Mouse (Mus musculus) kidney, embryonic 16.5 days (tissue): Measurements from ENCODE around the gene Tmed4. TPM values are rescaled to one million over a fixed set of nuclear protein-coding genes. Genes with fewer than 3 reads are reported as not detected.

Experiments used
- ATAC-seq: fragments of 200-750 bp; cut with Nextera tagmentation; 2 replicates; pipeline ENCODE4 v1.8.0; 2017; ENCODE audit warnings: moderate TSS enrichment; ENCODE audit not compliant: low FRiP score, low TSS enrichment
- H3K27ac ChIP-seq: fragments of 300-500 bp; sonication (generic); 2 replicates; pipeline ENCODE4 v1.5.1; 2014; ENCODE audit warnings: low read length
- H3K27me3 ChIP-seq: fragments of 300-500 bp; sonication (generic); 2 replicates; pipeline ENCODE4 v1.6.1; 2014; ENCODE audit warnings: low read length, control low read depth, mixed read lengths; ENCODE audit not compliant: insufficient read depth
- H3K36me3 ChIP-seq: fragments of 300-500 bp; sonication (generic); 2 replicates; pipeline ENCODE4 v1.6.1; 2014; ENCODE audit warnings: low read length, control low read depth, mixed read lengths; ENCODE audit not compliant: insufficient read depth
- H3K4me1 ChIP-seq: fragments of 300-500 bp; sonication (generic); 2 replicates; pipeline ENCODE4 v1.6.1; 2014; ENCODE audit warnings: low read length, control low read depth, mixed read lengths; ENCODE audit not compliant: insufficient read depth
- H3K4me2 ChIP-seq: fragments of 300-500 bp; sonication (generic); replicated peaks from 2 replicates; pipeline ENCODE4 v1.6.1; 2014; ENCODE audit warnings: low read depth, low read length
- H3K4me3 ChIP-seq: fragments of 300-500 bp; sonication (generic); 2 replicates; pipeline ENCODE4 v1.5.1; 2014; ENCODE audit warnings: mild to moderate bottlenecking, low read length
- H3K9ac ChIP-seq: fragments of 300-500 bp; sonication (generic); replicated peaks from 2 replicates; pipeline ENCODE4 v1.6.1; 2014; ENCODE audit warnings: low read length
- H3K9me3 ChIP-seq: fragments of 300-500 bp; sonication (generic); 2 replicates; pipeline ENCODE4 v1.6.1; 2016; ENCODE audit warnings: low read length, control low read depth
- WGBS: fragments of 180-500 bp; shearing (Covaris S2); extraction: QIAGEN DNeasy Blood & Tissue Kit; methylation state at CpG from one replicate; pipeline ENCODE4 v1.1.7; 2014; 5-methylcytosine and 5-hydroxymethylcytosine counted together
- polyA plus RNA-seq: library from polyadenylated mRNA; unstranded; fragments of >200 nt; fragmentation: Nextera tagmentation; extraction: Ambion mirVana; gene quantifications from 2 replicates; pipeline ENCODE4 v1.2.1, GENCODE M21; 2015

The Tmed4 gene
- polyA plus RNA-seq, result 155 and 158 TPM in 2 replicates

DNA sequence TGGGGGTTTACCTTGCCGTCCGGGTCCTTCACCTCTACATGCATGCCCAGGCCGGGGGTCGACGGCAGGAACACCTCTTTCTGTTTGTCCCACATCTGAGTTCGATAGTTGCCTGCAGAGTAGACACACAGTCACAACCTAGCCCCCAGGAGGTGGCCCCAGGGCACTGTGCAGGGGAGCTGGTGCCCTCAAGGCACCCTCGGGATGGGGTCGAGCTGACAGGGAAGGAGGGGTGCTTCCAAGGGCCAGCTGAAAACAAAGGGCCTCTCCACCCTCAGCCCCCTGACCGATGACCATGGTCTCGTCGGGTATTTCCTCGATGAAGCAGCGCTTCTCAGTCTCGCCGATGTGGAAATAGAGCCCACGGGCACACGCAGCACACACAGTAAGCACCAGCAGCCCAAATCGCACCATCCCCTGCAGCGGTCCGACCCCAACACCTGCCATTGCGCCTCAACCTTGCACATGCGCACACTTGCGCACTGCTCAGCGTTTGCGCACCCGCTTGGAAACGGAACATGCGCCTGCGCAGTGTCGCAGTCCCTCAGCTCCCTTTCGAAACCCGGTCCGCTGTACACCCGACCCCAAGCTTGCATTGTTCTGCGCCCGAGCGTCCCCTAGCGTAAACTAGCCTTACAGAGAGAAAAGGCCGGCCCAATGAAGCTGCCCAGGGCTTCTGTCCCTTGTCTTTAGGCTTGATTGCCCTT is at the start of gene Tmed4:
TSS of gene Tmed4 (minus strand) at position 484 of the 707 bp plus-strand sequence.
- Histone ChIP-seq H3K36me3 (peaks cover 10% of the 10 kb centered on the region; the same call in 1 of the 2 replicates), H3K9me3 (no peaks in the 10 kb centered on the region), H3K4me2 (peak within 1 kb of the TSS; percentile 90), H3K27me3 (no peaks in the 10 kb centered on the region), H3K4me3 (peak within 1 kb of the TSS; percentile 94), H3K27ac (peak within 1 kb of the TSS; percentile 50), H3K4me1 (peaks cover 18% of the 10 kb centered on the region), H3K9ac (peak within 1 kb of the TSS; percentile 93)
- peak; percentile 97 for ATAC-seq
- under 1% methylated on average over 39 of the region's 39 CpGs for WGBS

GRCm38 (mm10) chr11:6323348-6323747 is 48.7 kb upstream of the Tmed4 start:
- Histone ChIP-seq H3K4me2 (no peak overlapping the region), H3K9ac (no peak overlapping the region), H3K9me3 (no peaks in the 10 kb centered on the region), H3K27me3 (no peaks in the 10 kb centered on the region), H3K36me3 (peaks cover 14% of the 10 kb centered on the region; the same call in 1 of the 2 replicates), H3K4me3 (no peak overlapping the region), H3K4me1 (no peaks in the 10 kb centered on the region), H3K27ac (no peak overlapping the region)
- 87% methylated on average over 5 of the region's 5 CpGs for WGBS
- no peak for ATAC-seq

DNA sequence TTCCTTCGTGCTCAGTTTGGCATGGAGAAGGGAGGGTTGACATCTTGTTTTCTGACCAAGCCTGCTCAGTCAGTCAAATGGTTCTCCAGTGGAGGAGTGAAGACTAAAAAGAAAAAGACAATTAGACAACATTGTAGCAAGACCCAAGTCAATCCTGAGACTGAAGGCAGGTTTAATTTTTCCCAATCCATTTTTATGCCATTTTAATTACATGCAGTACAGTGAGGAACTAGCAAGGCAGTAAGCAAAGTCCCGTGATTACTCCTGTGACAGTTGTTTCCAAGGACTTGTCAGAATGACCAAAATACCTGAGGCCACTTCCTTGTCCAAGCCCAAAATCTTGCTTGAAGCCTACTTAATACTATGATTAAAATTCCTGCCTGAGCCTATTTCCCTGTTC is 47.4 kb upstream of the Tmed4 start:
- Histone ChIP-seq H3K9me3 (no peaks in the 10 kb centered on the region), H3K27ac (no peak overlapping the region), H3K4me1 (no peaks in the 10 kb centered on the region), H3K4me3 (no peak overlapping the region), H3K9ac (no peak overlapping the region), H3K36me3 (peaks cover 23% of the 10 kb centered on the region), H3K4me2 (no peak overlapping the region), H3K27me3 (no peaks in the 10 kb centered on the region)
- WGBS, result 80% methylated on average over 2 of the region's 2 CpGs
- ATAC-seq, result no peak

GRCm38 (mm10) chr11:6319374-6319773 is 44.7 kb upstream of the Tmed4 start:
- peaks cover 33% of the 10 kb centered on the region for H3K36me3 ChIP-seq
- ATAC-seq, result no peak

GRCm38 (mm10) chr11:6318559-6318958 is 43.9 kb upstream of the Tmed4 start:
- Histone ChIP-seq H3K4me1 (no peaks in the 10 kb centered on the region), H3K4me2 (no peak overlapping the region), H3K36me3 (peaks cover 33% of the 10 kb centered on the region), H3K9me3 (no peaks in the 10 kb centered on the region), H3K9ac (no peak overlapping the region), H3K27ac (no peak overlapping the region), H3K27me3 (no peaks in the 10 kb centered on the region), H3K4me3 (no peak overlapping the region)
- 93% methylated on average over 5 of the region's 5 CpGs for WGBS
- ATAC-seq, result no peak

More at GRCm38 (mm10) chr11:6319374-6319773, 44.7 kb upstream of the Tmed4 start:
- Histone ChIP-seq H3K27me3 (no peaks in the 10 kb centered on the region), H3K4me2 (no peak overlapping the region), H3K9me3 (no peaks in the 10 kb centered on the region), H3K4me1 (no peaks in the 10 kb centered on the region), H3K4me3 (no peak overlapping the region), H3K9ac (no peak overlapping the region), H3K27ac (no peak overlapping the region)
- 88% methylated on average over 2 of the region's 2 CpGs for WGBS

GRCm38 (mm10) chr11:6316821-6317220 is 42.2 kb upstream of the Tmed4 start:
- Histone ChIP-seq H3K9ac (no peak overlapping the region), H3K4me3 (no peak overlapping the region), H3K4me2 (no peak overlapping the region), H3K4me1 (no peaks in the 10 kb centered on the region), H3K9me3 (no peaks in the 10 kb centered on the region), H3K27ac (no peak overlapping the region), H3K27me3 (no peaks in the 10 kb centered on the region), H3K36me3 (peaks cover 31% of the 10 kb centered on the region)
- WGBS, result 90% methylated on average over 11 of the region's 11 CpGs
- ATAC-seq, result no peak

DNA sequence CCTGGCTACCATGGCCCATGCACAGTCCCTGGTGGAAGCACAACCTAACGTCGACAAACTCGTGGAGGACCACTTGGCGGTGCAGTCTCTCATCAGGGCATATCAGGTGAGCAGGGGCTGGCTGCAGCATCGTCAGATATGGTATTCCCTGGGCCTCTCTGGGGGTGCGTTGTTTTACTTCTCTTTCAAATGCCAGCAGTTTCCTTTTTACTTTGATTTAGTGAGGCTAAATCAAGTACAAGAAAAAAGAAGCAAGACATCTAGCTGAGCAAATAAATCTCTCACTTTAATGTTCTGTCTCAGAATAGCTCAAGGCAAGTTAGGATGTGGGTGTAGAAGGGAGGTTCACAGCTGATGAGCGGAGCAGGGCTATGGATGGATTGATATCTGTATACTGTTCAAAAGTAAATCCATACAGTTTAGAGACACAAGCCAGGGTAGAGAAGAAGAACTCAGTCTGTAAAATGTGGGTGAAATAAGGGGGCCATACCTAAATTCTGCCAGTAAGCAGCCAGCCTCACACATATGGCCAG is 39.3 kb upstream of the Tmed4 start:
- peaks cover 36% of the 10 kb centered on the region for H3K36me3 ChIP-seq
- no peak overlapping the region for H3K9ac ChIP-seq
- no peak for ATAC-seq
- no peak overlapping the region for H3K27ac ChIP-seq
- no peaks in the 10 kb centered on the region for H3K4me1 ChIP-seq
- no peaks in the 10 kb centered on the region for H3K27me3 ChIP-seq
- 40% methylated on average over 7 of the region's 7 CpGs for WGBS
- H3K4me2 ChIP-seq, result no peak overlapping the region
- no peak overlapping the region for H3K4me3 ChIP-seq
- H3K9me3 ChIP-seq, result no peaks in the 10 kb centered on the region

- no peak overlapping the region for H3K9ac ChIP-seq
- no peaks in the 10 kb centered on the region for H3K4me1 ChIP-seq
- no peaks in the 10 kb centered on the region for H3K9me3 ChIP-seq
- peaks cover 23% of the 10 kb centered on the region for H3K36me3 ChIP-seq
- H3K27ac ChIP-seq, result no peak overlapping the region
- H3K27me3 ChIP-seq, result no peaks in the 10 kb centered on the region
- WGBS, result 89% methylated on average over 4 of the region's 4 CpGs
- no peak overlapping the region for H3K4me2 ChIP-seq
- H3K4me3 ChIP-seq, result no peak overlapping the region
- no peak for ATAC-seq
Observed at GRCm38 (mm10) chr11:6308181-6308580, 33.5 kb upstream of the Tmed4 start.

DNA sequence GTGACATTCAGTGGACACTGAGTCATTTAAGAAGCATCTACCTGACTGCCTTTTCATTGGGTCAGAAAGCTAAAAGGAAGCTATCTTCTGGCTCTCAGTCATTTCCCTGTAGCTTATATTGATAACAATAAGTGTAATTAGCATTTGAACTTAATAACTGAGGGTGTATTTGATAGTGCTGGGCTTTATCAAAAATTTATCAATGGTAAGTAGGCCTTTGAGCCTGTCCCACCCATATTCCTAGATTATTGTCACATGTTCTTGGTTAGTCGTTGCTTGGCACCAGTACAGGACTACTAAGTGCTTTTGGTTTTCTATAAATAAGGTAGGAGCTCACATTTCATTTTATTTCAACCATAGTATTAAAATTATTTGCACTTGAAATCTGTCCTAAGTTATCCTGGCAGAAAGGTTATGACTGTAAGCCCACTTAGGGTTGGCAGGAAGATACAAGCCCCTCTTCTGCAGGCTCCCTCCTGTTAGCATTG is 31.3 kb upstream of the Tmed4 start:
- 91% methylated on average over 1 of the region's 1 CpGs for WGBS
- ATAC-seq, result no peak
- no peak overlapping the region for H3K4me3 ChIP-seq
- no peaks in the 10 kb centered on the region for H3K4me1 ChIP-seq
- H3K9ac ChIP-seq, result no peak overlapping the region
- peaks cover 23% of the 10 kb centered on the region for H3K36me3 ChIP-seq
- no peaks in the 10 kb centered on the region for H3K27me3 ChIP-seq
- no peak overlapping the region for H3K4me2 ChIP-seq
- H3K9me3 ChIP-seq, result no peaks in the 10 kb centered on the region
- no peak overlapping the region for H3K27ac ChIP-seq

DNA sequence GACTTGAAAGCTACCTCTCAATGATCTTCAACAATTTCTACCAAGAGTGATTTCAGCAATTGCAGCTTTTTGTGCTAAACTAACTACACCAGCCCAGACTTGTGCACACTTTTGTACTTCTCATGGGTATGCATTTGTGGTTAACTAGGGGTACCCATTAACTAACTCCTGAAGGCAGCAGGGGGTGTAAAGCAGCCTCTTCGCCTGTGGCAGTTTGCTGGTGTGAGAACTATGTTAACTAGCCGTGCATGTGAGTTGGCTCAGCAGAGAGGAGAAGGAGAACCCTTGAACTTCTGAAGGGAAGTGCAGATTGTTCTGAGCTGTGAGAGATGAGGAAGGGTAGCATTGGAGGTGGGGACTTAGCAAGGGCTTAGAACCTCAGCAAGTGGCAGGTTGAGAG is 28.1 kb upstream of the Tmed4 start:
- Histone ChIP-seq H3K4me2 (no peak overlapping the region), H3K27ac (no peak overlapping the region), H3K36me3 (peaks cover 22% of the 10 kb centered on the region), H3K9ac (no peak overlapping the region), H3K9me3 (no peaks in the 10 kb centered on the region), H3K27me3 (no peaks in the 10 kb centered on the region), H3K4me1 (no peaks in the 10 kb centered on the region), H3K4me3 (no peak overlapping the region)
- peak; percentile 39; the same call in 1 of the 2 replicates for ATAC-seq
- WGBS, result 76% methylated on average over 2 of the region's 2 CpGs
